Comparison of ENCODE assay signal across 9 mouse cellular contexts in the genomic region with DNA sequence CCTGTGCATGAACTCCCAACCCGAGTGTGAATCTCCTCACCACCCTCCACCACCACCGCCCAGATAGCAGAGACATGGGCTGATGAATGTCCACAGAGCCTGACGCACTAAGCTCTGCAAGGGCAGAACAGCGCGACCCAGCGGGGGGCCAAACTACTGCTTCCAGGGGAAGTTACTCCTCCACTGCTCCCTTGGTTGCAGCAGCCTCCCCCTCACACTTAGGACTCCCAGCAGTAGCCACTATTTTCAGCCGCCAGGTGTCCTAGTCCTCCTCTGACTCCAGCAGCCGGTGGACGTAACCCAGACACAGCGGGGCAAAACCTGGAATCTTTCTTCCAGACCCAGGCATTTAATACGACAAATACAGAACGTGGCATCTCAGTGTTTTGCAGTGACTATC. TPM values are rescaled to one million over a fixed set of nuclear protein-coding genes. Genes with fewer than 3 reads are reported as not detected.
DNase-seq lines count a peak whose midpoint lies in the region; ATAC-seq and TF ChIP-seq lines count a peak whose summit lies in the region.
"Had no signal": no experiment of that assay in that cellular context is flagged by ENCODE, and none has a peak within 500 bp of the region (broad histone marks: within the 10 kb centered on the region; RNA-seq: fewer than 3 reads in every experiment).

No protein-coding gene starts in this region.

- no peaks in the 10 kb centered on the region for H3K9me3 ChIP-seq in embryonic facial prominence, embryonic 14.5 days (ENCODE audit: control insufficient read depth, low read length)
- H3K9me3 ChIP-seq: embryonic facial prominence, embryonic 12.5 days had no signal

- 13% methylated on average over 12 of the region's 12 CpGs for WGBS in embryonic facial prominence, embryonic 14.5 days

- DNase-seq in layer of hippocampus, adult 2 months (ENCODE audit: low spot score in 2 of 2) = no peak
- DNase-seq in layer of hippocampus, adult 9-11 months = no peak
- DNase-seq in brain, adult 2 months (ENCODE audit: low read depth, low spot score) = peak; percentile 34
- DNase-seq in embryonic facial prominence, embryonic 14.5 days (ENCODE audit: low spot score) = peak; percentile 16
- peak; percentile 60 for DNase-seq in kidney, postnatal 10 days
- no peak for DNase-seq in MN1 (ENCODE audit: low spot score)

- no peak overlapping the region for H3K9ac ChIP-seq in embryonic facial prominence, embryonic 14.5 days (ENCODE audit: low read depth, low read length)
- H3K9ac ChIP-seq: embryonic facial prominence, embryonic 12.5 days had no signal

- peak; percentile 61 for TF ChIP-seq CTCF in layer of hippocampus, adult 2 months (conservative IDR thresholded peaks at IDR 0.05)
- TF ChIP-seq CTCF in testis, adult 2 months (IDR thresholded peaks at IDR 0.05; ENCODE audit: control insufficient read depth, insufficient read depth, insufficient replicate concordance, low read depth, low read length) = peak; percentile 19; the same call in 1 of the 2 replicates

- no peak overlapping the region for H3K27ac ChIP-seq in layer of hippocampus, adult 2 months
- H3K27ac ChIP-seq in embryonic facial prominence, embryonic 14.5 days (replicated peaks; ENCODE audit: low read depth, low read length) = no peak overlapping the region
- H3K27ac ChIP-seq in testis, adult 2 months (ENCODE audit: control insufficient read depth, insufficient read depth, low read depth, low read length) = no peak overlapping the region
- H3K27ac ChIP-seq: embryonic facial prominence, embryonic 12.5 days; macrophage had no signal

- no peak overlapping the region for H3K4me3 ChIP-seq in layer of hippocampus, adult 2 months
- no peak overlapping the region for H3K4me3 ChIP-seq in embryonic facial prominence, embryonic 14.5 days (ENCODE audit: low read depth, low read length)
- H3K4me3 ChIP-seq in testis, adult 2 months (ENCODE audit: control insufficient read depth, low read depth, low read length) = no peak overlapping the region
- H3K4me3 ChIP-seq: embryonic facial prominence, embryonic 12.5 days had no signal

- no peak overlapping the region for H3K4me2 ChIP-seq in embryonic facial prominence, embryonic 14.5 days (ENCODE audit: low read depth, low read length)
- H3K4me2 ChIP-seq: embryonic facial prominence, embryonic 12.5 days had no signal

- H3K4me1 ChIP-seq in embryonic facial prominence, embryonic 14.5 days (ENCODE audit: control insufficient read depth, insufficient read depth, low read length) = no peaks in the 10 kb centered on the region
- H3K4me1 ChIP-seq in testis, adult 2 months (ENCODE audit: control insufficient read depth, insufficient read depth, low read length) = no peaks in the 10 kb centered on the region; the same call in 1 of the 2 replicates
- H3K4me1 ChIP-seq: embryonic facial prominence, embryonic 12.5 days had no signal

- no peaks in the 10 kb centered on the region for H3K27me3 ChIP-seq in embryonic facial prominence, embryonic 14.5 days (replicated peaks; ENCODE audit: control insufficient read depth, insufficient read depth, low read length)
- H3K27me3 ChIP-seq in testis, adult 2 months (ENCODE audit: control insufficient read depth, insufficient read depth, low read length) = no peaks in the 10 kb centered on the region
- H3K27me3 ChIP-seq: embryonic facial prominence, embryonic 12.5 days had no signal

- no peak for ATAC-seq in embryonic facial prominence, embryonic 14.5 days (ENCODE audit: low read depth)

- H3K36me3 ChIP-seq in embryonic facial prominence, embryonic 14.5 days (ENCODE audit: control insufficient read depth, insufficient read depth, low read length) = no peaks in the 10 kb centered on the region
- H3K36me3 ChIP-seq in testis, adult 2 months (ENCODE audit: control insufficient read depth, insufficient read depth, low read length) = no peaks in the 10 kb centered on the region
- H3K36me3 ChIP-seq: embryonic facial prominence, embryonic 12.5 days had no signal

- no peak for TF ChIP-seq POLR2A in testis, adult 2 months (IDR thresholded peaks at IDR 0.05; ENCODE audit: control insufficient read depth, low read depth, low read length)

RNA-seq across cellular contexts. Expression of gene Zfp871, which starts 34.5 kb away (rescaled TPM):
- total RNA-seq in layer of hippocampus, adult 2 months (2021) = 10 to 100 TPM; 89.6 to 97.0 TPM
- polyA plus RNA-seq in embryonic facial prominence, embryonic 14.5 days (2014; fragmentation: Nextera tagmentation; extraction: Ambion mirVana) = 39.8 and 53.0 TPM in 2 replicates
- polyA plus RNA-seq in testis, adult 2 months (2012; rRNA removed) = 1.5 and 2.0 TPM in 2 replicates

RNA-seq across cellular contexts. Expression of gene Zfp811, which starts 56.1 kb away (rescaled TPM):
- 1 to 10 TPM; 6.3 to 7.3 TPM for total RNA-seq in layer of hippocampus, adult 2 months (2021)
- polyA plus RNA-seq in embryonic facial prominence, embryonic 14.5 days (2014; fragmentation: Nextera tagmentation; extraction: Ambion mirVana) = 2.8 and 3.5 TPM in 2 replicates
- 0.05 and 0.10 TPM in 2 replicates for polyA plus RNA-seq in testis, adult 2 months (2012; rRNA removed)

Comparison
In these comparisons a context has a peak if more than half of its experiments do, and no peak if none do; other contexts are left out.
1. DNase-seq: peak in brain, adult 2 months (single experiment), embryonic facial prominence, embryonic 14.5 days (single experiment) and kidney, postnatal 10 days (single experiment); none in layer of hippocampus, adult 2 months (0 of 2), layer of hippocampus, adult 9-11 months (single experiment) and MN1 (single experiment).
2. RNA of gene Zfp871, which starts 34.5 kb away (polyA plus RNA-seq): 39.8 to 53.0 TPM in embryonic facial prominence, embryonic 14.5 days; 1.5 to 2.0 TPM in testis, adult 2 months; every median in the first group is over 10 times any median in the second.